Mouse (Mus musculus) neural tube, embryonic 11.5 days (tissue): ENCODE data around the gene Atg5. TPM values are rescaled to one million over a fixed set of nuclear protein-coding genes. Genes with fewer than 3 reads are reported as not detected.
A peak's percentile ranks its signal among the peaks of the same experiment; 100 is the strongest.
"Not testable (repeated sequence)": the region's sequence is repeated elsewhere in the genome, so short reads cannot be mapped to it uniquely, and the experiment has no call there.

ENCODE experiments used
- ATAC-seq: fragments of 200-750 bp; cut with Nextera tagmentation; 2 replicates; pipeline ENCODE4 v1.8.0; 2017; ENCODE audit warnings: moderate number of reproducible peaks, mild to moderate bottlenecking, moderate TSS enrichment, moderate library complexity; ENCODE audit not compliant: insufficient read depth, low FRiP score, low TSS enrichment
- DNase-seq: peaks from one replicate; pipeline ENCODE4 v3.0.0-alpha.2; 2015; ENCODE audit warnings: low spot score
- H3K27ac ChIP-seq: fragments of 300-500 bp; sonication (generic); 2 replicates; pipeline ENCODE4 v1.5.1; 2014; ENCODE audit warnings: low read depth, mild to moderate bottlenecking, low read length
- H3K27me3 ChIP-seq: fragments of 300-500 bp; sonication (generic); 2 replicates; pipeline ENCODE4 v1.6.1; 2014; ENCODE audit warnings: mild to moderate bottlenecking, low read length, mixed read lengths; ENCODE audit not compliant: control insufficient read depth, insufficient read depth
- H3K36me3 ChIP-seq: fragments of 300-500 bp; sonication (generic); 2 replicates; pipeline ENCODE4 v1.6.1; 2014; ENCODE audit warnings: mild to moderate bottlenecking, low read length, moderate library complexity, mixed read lengths; ENCODE audit not compliant: control insufficient read depth, insufficient read depth
- H3K4me1 ChIP-seq: fragments of 300-500 bp; sonication (generic); 2 replicates; pipeline ENCODE4 v1.6.1; 2014; ENCODE audit warnings: low read length, mixed read lengths; ENCODE audit not compliant: control insufficient read depth, insufficient read depth
- H3K4me2 ChIP-seq: fragments of 300-500 bp; sonication (generic); 2 replicates; pipeline ENCODE4 v1.6.1; 2014; ENCODE audit warnings: low read depth, mild to moderate bottlenecking, moderate library complexity
- H3K4me3 ChIP-seq: fragments of 300-500 bp; sonication (generic); 2 replicates; pipeline ENCODE4 v1.5.1; 2014; ENCODE audit warnings: low read depth, low read length
- H3K9ac ChIP-seq: fragments of 300-500 bp; sonication (generic); 2 replicates; pipeline ENCODE4 v1.6.1; 2014; ENCODE audit warnings: mild to moderate bottlenecking, low read length
- H3K9me3 ChIP-seq: fragments of 300-500 bp; sonication (generic); 2 replicates; pipeline ENCODE4 v1.6.1; 2016; ENCODE audit warnings: low read length; ENCODE audit not compliant: control insufficient read depth
- WGBS: fragments of 180-500 bp; shearing (Covaris S2); extraction: QIAGEN DNeasy Blood & Tissue Kit; methylation state at CpG from one replicate; pipeline ENCODE4 v1.1.7; 2014; 5-methylcytosine and 5-hydroxymethylcytosine counted together
- polyA plus RNA-seq: library from polyadenylated mRNA; unstranded; fragments of >200 nt; fragmentation: Nextera tagmentation; extraction: Ambion mirVana; gene quantifications from 2 replicates; pipeline ENCODE4 v1.2.1, GENCODE M21; 2014

Gene Atg5
- 60.6 and 65.6 TPM in 2 replicates for polyA plus RNA-seq

GRCm38 (mm10) chr10:44268145-44268860, at the start of gene Atg5:
Gene Atg5 (plus strand): TSS chr10:44268358.
- under 1% methylated on average over 63 of the region's 63 CpGs for WGBS
- peak; percentile 98 for ATAC-seq

GRCm38 (mm10) chr10:44219073-44219472, 49.1 kb upstream of the Atg5 start:
- H3K27ac ChIP-seq, H3K4me2 ChIP-seq, ATAC-seq, H3K4me3 ChIP-seq, H3K36me3 ChIP-seq, H3K27me3 ChIP-seq, H3K4me1 ChIP-seq, H3K9me3 ChIP-seq, DNase-seq, H3K9ac ChIP-seq: not testable (repeated sequence)
- WGBS: 20% methylated on average over 2 of the region's 2 CpGs

More at GRCm38 (mm10) chr10:44268145-44268860, at the start of gene Atg5:
- DNase-seq: peak; percentile 99
- H3K9me3 ChIP-seq: no peaks in the 10 kb centered on the region
- peak within 1 kb of the TSS; percentile 81 for H3K4me3 ChIP-seq
- peak within 1 kb of the TSS; percentile 94 for H3K9ac ChIP-seq
- H3K4me1 ChIP-seq: peaks cover 12% of the 10 kb centered on the region
- peak within 1 kb of the TSS; percentile 83 for H3K27ac ChIP-seq
- H3K27me3 ChIP-seq: no peaks in the 10 kb centered on the region
- peak within 1 kb of the TSS; percentile 60 for H3K4me2 ChIP-seq
- no peaks in the 10 kb centered on the region for H3K36me3 ChIP-seq

- H3K9me3 ChIP-seq: no peaks in the 10 kb centered on the region
- H3K4me3 ChIP-seq: no peak overlapping the region
- no peak for DNase-seq
- 92% methylated on average over 9 of the region's 9 CpGs for WGBS
- H3K36me3 ChIP-seq: no peaks in the 10 kb centered on the region
- no peak overlapping the region for H3K9ac ChIP-seq
- no peaks in the 10 kb centered on the region for H3K4me1 ChIP-seq
- no peak for ATAC-seq
- no peaks in the 10 kb centered on the region for H3K27me3 ChIP-seq
- no peak overlapping the region for H3K4me2 ChIP-seq
- no peak overlapping the region for H3K27ac ChIP-seq
These were observed 43.8 kb upstream of the Atg5 start for GRCm38 (mm10) chr10:44224345-44224744.

GRCm38 (mm10) chr10:44233351-44233750, 34.8 kb upstream of the Atg5 start:
- H3K36me3 ChIP-seq, H3K27me3 ChIP-seq, H3K4me2 ChIP-seq, H3K4me1 ChIP-seq, H3K27ac ChIP-seq, ATAC-seq, H3K9me3 ChIP-seq, H3K9ac ChIP-seq, H3K4me3 ChIP-seq: not testable (repeated sequence)
- peak; percentile 13 for DNase-seq
- 5% methylated on average over 1 of the region's 1 CpGs for WGBS

GRCm38 (mm10) chr10:44235298-44235697, 32.9 kb upstream of the Atg5 start:
- ATAC-seq, H3K4me2 ChIP-seq, H3K9ac ChIP-seq, H3K4me3 ChIP-seq, H3K4me1 ChIP-seq, H3K9me3 ChIP-seq, DNase-seq, H3K27me3 ChIP-seq, H3K27ac ChIP-seq, H3K36me3 ChIP-seq: not testable (repeated sequence)
- WGBS: 39% methylated on average over 7 of the region's 7 CpGs

- Histone ChIP-seq H3K9me3 (no peaks in the 10 kb centered on the region), H3K36me3 (no peaks in the 10 kb centered on the region), H3K4me1 (no peaks in the 10 kb centered on the region), H3K9ac (no peak overlapping the region), H3K27me3 (no peaks in the 10 kb centered on the region), H3K4me2 (no peak overlapping the region), H3K4me3 (no peak overlapping the region), H3K27ac (no peak overlapping the region)
- DNase-seq: peak; percentile 15
- no peak for ATAC-seq
- 40% methylated on average over 7 of the region's 7 CpGs for WGBS
These were observed 11.5 kb upstream of the Atg5 start for GRCm38 (mm10) chr10:44256624-44257023.

GRCm38 (mm10) chr10:44265835-44266234, 2.3 kb upstream of the Atg5 start:
- Histone ChIP-seq H3K4me3 (no peak overlapping the region), H3K36me3 (no peaks in the 10 kb centered on the region), H3K4me1 (peaks cover 12% of the 10 kb centered on the region), H3K27ac (no peak overlapping the region), H3K9me3 (no peaks in the 10 kb centered on the region), H3K27me3 (no peaks in the 10 kb centered on the region), H3K9ac (no peak overlapping the region), H3K4me2 (no peak overlapping the region)
- 65% methylated on average over 3 of the region's 3 CpGs for WGBS
- no peak for ATAC-seq
- no peak for DNase-seq

GRCm38 (mm10) chr10:44266561-44266960, 1.6 kb upstream of the Atg5 start:
- H3K4me1 ChIP-seq: peaks cover 12% of the 10 kb centered on the region
- DNase-seq (no peak), ATAC-seq (no peak)
- H3K4me2 ChIP-seq: no peak overlapping the region
- H3K27me3 ChIP-seq: no peaks in the 10 kb centered on the region
- H3K36me3 ChIP-seq: no peaks in the 10 kb centered on the region
- no peaks in the 10 kb centered on the region for H3K9me3 ChIP-seq
- H3K4me3 ChIP-seq: no peak overlapping the region
- no peak overlapping the region for H3K27ac ChIP-seq
- H3K9ac ChIP-seq: no peak overlapping the region

- peak overlapping the region; percentile 94 for H3K9ac ChIP-seq
- no peak overlapping the region for H3K27ac ChIP-seq
- WGBS: 11% methylated on average over 11 of the region's 11 CpGs
- H3K4me1 ChIP-seq: peaks cover 12% of the 10 kb centered on the region
- peak overlapping the region; percentile 81 for H3K4me3 ChIP-seq
- peak overlapping the region; percentile 60 for H3K4me2 ChIP-seq
- no peaks in the 10 kb centered on the region for H3K36me3 ChIP-seq
- no peaks in the 10 kb centered on the region for H3K27me3 ChIP-seq
- no peak for DNase-seq
- ATAC-seq: peak; percentile 21; the same call in 1 of the 2 replicates
- no peaks in the 10 kb centered on the region for H3K9me3 ChIP-seq
These were observed 574 bp upstream of the Atg5 start for GRCm38 (mm10) chr10:44267426-44268142.
